Mouse (Mus musculus) frontal cortex, postnatal 10 days (tissue): ENCODE measurements around the gene Mrpl33.

ENCODE experiments used
- DNase-seq, 2 experiments: peaks; one replicate each; pipeline ENCODE4 v3.0.0; 2022; ENCODE audit warnings: low spot score in 2 of 2, mixed read lengths in 1 of 2

The Mrpl33 gene

GRCm38 (mm10) chr5:31698297-31698726 lies 101.6 kb downstream of the Mrpl33 start:
- DNase-seq: peak; percentile 83 to 85

DNA sequence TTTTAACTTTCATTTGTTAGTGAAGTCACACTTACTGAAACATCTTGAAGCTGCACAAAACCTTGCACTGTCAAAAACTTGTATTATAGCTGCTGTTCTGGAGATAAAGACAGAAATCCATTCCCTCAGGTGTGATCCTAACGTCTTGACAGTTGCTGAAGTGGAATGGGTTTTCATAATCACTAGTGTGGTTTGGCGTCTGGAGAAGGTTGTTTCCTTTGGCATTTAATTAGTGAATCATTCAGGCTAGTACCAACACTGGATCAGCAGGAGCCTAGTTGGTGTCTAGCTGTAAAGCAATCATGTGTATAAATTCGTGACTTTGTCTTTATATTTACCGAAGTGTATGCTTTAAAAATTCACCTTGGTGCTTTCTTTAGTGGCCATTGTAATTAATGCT lies 102.2 kb downstream of the Mrpl33 start:
- no peak for DNase-seq

- DNase-seq: no peak
These were observed 102.7 kb downstream of the Mrpl33 start for GRCm38 (mm10) chr5:31699397-31699796.

DNA sequence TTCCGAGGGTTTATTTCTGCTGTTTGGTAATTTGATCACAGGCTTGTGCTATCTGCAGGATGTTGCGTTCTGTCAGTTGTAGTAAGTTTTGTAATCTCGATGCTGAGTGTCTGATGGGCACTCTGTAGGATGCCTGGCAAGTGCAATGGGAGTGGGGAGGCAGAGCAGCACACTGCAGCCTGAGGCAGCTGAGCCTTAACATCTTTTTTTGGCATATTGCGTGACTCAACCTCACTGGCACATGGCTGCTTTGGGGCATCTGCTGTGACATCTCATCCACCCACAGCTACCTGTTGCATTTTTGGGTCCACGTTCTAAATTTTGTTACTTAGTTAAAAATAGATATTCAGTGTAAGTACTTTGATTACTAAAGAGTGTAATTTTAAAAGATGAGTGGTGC lies 108.2 kb downstream of the Mrpl33 start:
- peak in 1 of 2 experiments; percentile 23 for DNase-seq

GRCm38 (mm10) chr5:31706826-31707225 lies 110.1 kb downstream of the Mrpl33 start:
- DNase-seq: no peak

- no peak for DNase-seq
These were observed 112.7 kb downstream of the Mrpl33 start for GRCm38 (mm10) chr5:31709389-31709788.

DNA sequence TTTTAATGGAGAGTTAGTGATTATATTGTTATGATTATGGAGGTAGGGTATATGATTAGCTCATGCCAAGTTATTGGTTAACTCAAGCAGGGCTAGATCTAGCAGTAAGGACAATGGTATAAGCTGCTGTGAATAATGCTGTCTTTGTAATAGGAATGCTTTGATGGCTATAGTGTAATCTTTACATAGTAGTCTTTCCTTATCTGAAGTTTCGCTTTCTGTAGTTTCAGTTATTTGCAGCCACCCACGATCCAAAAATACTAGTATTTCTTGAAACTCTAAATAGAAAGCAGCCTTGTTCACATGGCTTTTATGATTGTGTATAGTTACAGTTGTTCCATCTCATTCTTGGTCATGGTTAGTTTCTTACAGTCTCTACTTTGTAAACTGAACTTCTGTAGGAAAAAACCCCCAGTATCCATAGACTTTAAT lies 116.6 kb downstream of the Mrpl33 start:
- no peak for DNase-seq

DNA sequence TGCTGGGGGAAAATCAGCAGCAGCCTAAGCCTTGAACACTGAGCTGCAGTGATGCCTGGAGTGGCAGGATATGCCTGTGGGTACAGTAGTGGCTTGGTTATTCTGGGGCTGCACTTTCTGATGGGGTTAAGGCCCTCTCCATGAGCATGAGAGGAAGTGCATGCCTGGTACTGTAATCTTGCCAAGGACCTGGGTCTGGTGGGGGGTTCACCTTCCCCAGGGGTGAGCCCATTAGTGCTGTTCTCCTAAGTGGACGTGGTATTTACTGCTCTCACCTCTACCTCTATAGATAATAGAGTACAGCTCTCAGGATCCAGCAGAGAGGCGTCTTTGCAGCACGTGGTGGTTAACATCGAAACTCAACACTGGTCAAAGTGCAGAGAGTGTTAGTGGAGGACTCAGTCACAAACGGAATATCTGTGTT lies 117.1 kb downstream of the Mrpl33 start:
- DNase-seq: no peak
